Mouse (Mus musculus): ENCODE results near the gene Phactr4.

Gene Phactr4

GRCm38 (mm10) chr4:132411322-132412094, 10.8 kb downstream of the Phactr4 start:
- no peak for DNase-seq (ENCODE audit: low read depth in 1 of 2, low spot score in 2 of 2)

- no peak for DNase-seq (ENCODE audit: low read depth in 1 of 2, low spot score in 2 of 2)
Observed at GRCm38 (mm10) chr4:132409587-132410229, 12.6 kb downstream of the Phactr4 start.

DNA sequence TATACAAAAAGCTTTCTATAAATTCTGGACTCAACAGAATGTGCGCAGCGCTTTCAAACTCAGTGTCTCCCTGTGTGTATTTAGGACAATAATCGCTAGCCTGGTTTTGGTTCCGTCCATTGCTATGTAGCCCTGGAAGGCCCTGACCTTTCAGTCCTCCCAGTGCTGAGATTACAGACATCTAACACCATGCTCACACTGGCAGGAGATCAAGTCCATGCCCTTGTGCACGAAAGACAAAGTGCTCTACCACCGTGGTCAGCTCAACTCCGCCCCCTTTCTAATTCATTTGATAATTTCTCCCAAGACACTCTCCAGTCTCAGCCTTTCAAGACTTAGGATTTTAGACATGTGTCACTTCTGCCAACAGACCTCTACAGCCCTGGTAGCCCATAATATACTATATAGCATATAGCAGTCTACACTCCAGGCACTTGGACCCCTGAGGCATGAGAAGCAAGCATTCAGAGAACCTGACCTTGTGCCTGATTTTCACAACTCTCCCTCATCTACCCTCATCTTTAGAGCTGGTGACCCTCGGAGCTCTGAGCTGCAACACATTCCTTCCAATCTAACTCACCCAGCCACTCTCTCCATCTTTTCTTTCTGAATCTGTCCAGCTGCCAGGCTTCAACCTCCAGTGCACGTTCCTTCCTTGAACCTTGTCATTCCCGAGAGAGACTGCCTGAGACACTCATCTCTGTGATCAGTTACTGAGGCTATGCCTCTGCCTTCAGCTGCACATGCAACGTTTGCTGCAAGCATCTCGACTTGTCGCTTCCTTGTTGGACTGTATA, 15.7 kb downstream of the Phactr4 start:
- DNase-seq (ENCODE audit: low read depth in 1 of 2, low spot score in 2 of 2): no peak

DNA sequence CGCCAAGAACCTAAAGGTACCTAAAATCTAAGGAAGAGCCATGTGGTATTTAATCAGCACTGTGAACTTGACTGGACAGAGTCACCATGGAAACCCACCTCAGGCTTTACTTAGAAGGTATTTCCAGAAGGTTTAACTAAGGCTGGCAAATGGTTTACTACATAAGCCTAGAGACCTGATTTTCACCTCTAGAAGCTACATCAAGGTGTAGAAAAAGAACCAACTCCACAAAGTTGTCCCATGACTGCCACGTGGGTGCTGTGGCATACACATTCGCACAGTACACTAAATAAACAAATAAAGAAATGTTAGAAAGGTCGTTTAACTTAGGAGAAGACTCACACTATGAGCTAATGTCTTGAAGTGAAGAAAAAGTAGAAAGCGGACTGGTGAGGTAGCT, 17.7 kb downstream of the Phactr4 start:
- no peak for DNase-seq (ENCODE audit: low read depth in 1 of 2, low spot score in 2 of 2)

- no peak for DNase-seq (ENCODE audit: low read depth in 1 of 2, low spot score in 2 of 2)
Observed at GRCm38 (mm10) chr4:132403063-132403660, 19.1 kb downstream of the Phactr4 start.

GRCm38 (mm10) chr4:132401016-132401415, 21.3 kb downstream of the Phactr4 start:
- DNase-seq (ENCODE audit: low read depth in 1 of 2, low spot score in 2 of 2): no peak

GRCm38 (mm10) chr4:132398863-132399262, 23.4 kb downstream of the Phactr4 start:
- no peak for DNase-seq (ENCODE audit: low read depth in 1 of 2, low spot score in 2 of 2)

DNA sequence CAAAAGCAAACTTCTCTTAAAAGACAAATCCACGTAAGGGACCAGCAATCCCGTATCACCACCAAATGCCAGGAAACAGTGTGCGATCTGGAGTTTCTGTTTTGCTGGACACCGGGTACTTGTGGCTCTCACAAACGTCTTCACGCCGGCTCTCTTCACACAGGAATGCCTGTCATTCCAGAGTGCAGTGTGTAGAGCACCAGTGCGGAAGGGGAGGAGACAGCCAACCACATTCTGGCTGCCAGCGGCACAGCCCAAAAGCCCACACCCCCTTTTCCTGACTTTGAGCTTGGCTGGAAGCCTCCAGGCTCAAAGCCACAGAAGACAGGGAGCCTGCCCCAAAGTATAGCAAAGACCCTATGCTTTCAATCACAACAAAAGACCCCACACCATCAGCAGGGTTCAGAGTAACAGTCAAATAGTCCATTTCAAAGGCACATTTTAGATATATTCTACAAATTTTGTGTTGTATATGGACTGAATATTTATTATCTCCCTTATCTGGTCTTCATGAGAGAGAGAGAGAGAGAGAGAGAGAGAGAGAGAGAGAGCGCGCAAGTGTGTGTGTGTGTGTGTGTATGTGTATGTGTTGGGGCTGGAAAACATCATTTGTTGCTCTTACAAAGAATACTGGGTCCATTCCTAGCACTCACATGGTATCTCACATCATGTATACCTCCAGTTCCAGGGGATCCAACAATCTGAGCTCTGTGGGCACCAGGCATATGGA, 24.1 kb downstream of the Phactr4 start:
- DNase-seq (ENCODE audit: low read depth in 1 of 2, low spot score in 2 of 2): no peak

- DNase-seq (ENCODE audit: low read depth in 1 of 2, low spot score in 2 of 2): no peak
Observed at GRCm38 (mm10) chr4:132397120-132397519, 25.2 kb downstream of the Phactr4 start.

DNA sequence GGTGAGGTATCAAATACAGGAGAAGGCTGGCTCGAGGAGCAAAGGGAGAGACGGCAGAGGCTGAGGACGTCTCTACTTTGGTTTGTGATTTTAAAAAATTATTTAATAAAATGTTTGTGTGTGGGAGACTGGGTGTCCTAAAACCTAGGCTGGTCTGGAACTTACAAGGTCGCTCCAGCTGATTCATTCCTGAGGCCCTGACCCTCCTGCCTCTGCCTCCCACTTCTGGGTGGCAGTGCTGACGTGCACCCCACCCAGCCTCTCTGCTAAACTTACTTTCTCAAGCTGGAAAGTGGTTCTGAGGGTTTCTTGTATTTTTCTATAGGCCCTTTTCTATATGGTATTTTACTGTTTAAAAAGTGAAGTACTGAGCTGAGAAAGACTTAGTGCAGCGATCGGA, 26.0 kb downstream of the Phactr4 start:
- no peak for DNase-seq (ENCODE audit: low read depth in 1 of 2, low spot score in 2 of 2)

DNA sequence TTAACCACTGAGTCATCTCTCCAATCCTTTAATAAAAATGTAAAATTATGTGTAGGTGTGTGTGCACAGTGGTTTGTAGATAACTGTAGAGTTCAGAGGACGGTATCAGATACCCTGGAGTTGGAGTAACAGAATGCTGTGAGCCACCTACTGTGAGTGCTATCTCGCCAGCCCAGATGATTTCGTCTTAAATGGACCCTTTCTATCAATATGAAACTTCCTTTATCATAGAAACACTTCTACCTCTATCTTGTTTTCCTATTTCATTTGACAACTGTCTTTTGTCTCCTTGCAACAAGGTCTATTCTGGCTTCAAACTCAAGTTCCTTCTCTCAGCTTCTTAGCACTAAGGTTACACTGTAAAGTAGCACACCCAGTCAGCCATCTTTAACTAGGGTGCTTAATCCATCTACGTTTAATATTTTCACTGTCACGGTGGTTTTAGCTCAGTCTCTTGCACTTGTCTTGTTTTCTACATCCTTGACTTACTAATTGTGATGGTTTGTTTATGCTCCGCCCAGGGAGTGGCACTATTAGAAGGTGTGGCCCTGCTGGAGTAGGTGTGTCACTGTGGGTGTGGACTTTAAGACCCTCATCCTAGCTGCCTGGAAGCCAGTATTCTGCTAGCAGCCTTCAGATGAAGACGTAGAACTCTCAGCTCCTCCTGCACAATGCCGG, 31.1 kb downstream of the Phactr4 start:
- DNase-seq (ENCODE audit: low read depth in 1 of 2, low spot score in 2 of 2): no peak

DNA sequence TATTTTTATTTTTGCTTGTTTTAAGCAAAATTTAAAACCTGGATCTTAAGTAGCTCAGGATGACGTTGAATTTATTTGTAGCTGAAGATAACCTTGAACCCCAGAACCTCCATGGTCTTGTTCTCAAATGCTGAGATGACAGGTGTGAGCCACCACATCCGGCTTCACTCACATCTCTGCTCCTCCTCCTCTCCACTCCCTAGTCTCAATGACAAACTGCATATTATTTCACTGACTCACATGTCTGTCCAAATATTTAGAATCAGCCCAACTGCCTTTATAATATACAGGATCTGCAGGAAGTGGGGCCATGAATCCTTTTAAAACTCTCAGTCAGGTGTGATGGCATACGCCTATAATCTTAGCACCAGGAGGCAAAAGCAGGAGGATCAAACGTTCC, 33.0 kb downstream of the Phactr4 start:
- no peak for DNase-seq (ENCODE audit: low read depth in 1 of 2, low spot score in 2 of 2)

- no peak for DNase-seq (ENCODE audit: low read depth in 1 of 2, low spot score in 2 of 2)
Observed at GRCm38 (mm10) chr4:132387617-132388016, 34.7 kb downstream of the Phactr4 start.

GRCm38 (mm10) chr4:132386846-132387245, 35.4 kb downstream of the Phactr4 start:
- no peak for DNase-seq (ENCODE audit: low read depth in 1 of 2, low spot score in 2 of 2)

- DNase-seq (ENCODE audit: low read depth in 1 of 2, low spot score in 2 of 2): no peak
Observed at GRCm38 (mm10) chr4:132385771-132386410, 36.4 kb downstream of the Phactr4 start.

GRCm38 (mm10) chr4:132383455-132383854, 38.8 kb downstream of the Phactr4 start:
- DNase-seq (ENCODE audit: low read depth in 1 of 2, low spot score in 2 of 2): no peak

DNA sequence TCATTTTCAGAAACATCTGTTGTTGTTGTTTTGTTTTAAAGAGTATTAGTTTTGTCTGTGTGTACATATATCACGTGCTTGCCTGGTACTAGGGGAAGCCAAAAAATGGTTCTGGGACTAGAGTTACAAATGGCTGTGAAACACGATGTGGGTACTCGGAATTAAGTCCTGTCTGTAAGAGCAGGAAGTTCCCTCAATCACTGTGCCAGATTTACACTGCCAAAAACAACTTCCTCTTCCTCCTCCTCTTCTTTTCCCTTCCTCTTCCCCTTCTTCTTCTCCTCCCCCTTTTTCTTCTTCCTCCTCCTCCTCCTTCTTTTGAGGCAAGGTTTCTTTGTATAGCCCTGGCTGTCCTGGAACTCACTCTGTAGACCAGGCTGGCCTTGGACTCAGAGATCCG, 40.0 kb downstream of the Phactr4 start:
- no peak for DNase-seq (ENCODE audit: low read depth in 1 of 2, low spot score in 2 of 2)

- DNase-seq (ENCODE audit: low read depth in 1 of 2, low spot score in 2 of 2): no peak
Observed at GRCm38 (mm10) chr4:132380965-132381616, 41.2 kb downstream of the Phactr4 start.

DNA sequence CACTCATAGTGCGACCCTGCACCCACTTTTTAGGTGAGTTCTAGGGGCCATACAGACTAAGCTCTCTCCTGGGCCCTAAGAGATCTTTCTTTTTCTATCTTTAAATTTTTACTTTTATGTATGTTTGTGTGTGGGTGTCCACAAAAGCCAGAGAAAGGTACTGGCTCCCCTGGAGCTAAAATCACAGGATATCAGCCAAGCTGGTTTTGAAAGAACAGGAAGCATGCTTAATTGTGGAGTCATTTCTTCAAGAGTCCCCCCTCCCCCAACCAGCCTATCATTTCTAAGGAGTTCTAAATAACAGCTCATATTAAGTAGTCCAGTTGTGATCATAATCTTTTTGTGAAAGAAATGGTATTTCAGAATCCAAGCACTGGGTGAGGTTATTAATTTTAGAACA, 48.5 kb downstream of the Phactr4 start:
- DNase-seq (ENCODE audit: low read depth in 1 of 2, low spot score in 2 of 2): no peak
